Mouse (Mus musculus) cerebral cortex, adult 2 months (tissue): Measurements from ENCODE around the gene Fbln7.

Experiments
- WGBS: fragments of 180-500 bp; shearing (Covaris S2); methylation state at CpG from one replicate; pipeline ENCODE4 v1.1.7; 2018; 5-methylcytosine and 5-hydroxymethylcytosine counted together

Fbln7 gene

GRCm38 (mm10) chr2:128862636-128863035 is at the start of gene Fbln7:
Gene Fbln7 (plus strand): TSS chr2:128862981.
- 96% methylated on average over 9 of the region's 9 CpGs for WGBS

DNA sequence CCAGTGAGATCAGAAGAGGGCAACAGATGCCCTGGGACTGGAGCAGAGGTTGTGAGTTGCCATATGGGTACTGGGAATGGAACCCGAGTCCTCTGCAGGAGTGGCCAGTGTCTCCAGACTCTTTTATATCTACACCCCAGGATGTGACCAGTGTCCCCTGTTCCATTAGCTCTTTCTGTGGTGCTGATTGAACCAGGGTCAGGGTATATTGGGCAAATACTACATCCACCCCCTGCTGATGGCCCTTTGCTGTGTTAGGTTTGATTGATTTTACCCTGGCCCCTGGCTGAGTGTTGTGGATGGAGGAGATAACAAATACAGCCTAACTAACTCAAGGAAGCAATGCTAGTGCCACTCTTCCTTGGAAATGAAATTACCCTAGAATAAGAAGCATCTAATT is 46.5 kb upstream of the Fbln7 start:
- WGBS, result 96% methylated on average over 1 of the region's 1 CpGs

- 23% methylated on average over 6 of the region's 6 CpGs for WGBS
Observed at GRCm38 (mm10) chr2:128816916-128817315, 45.9 kb upstream of the Fbln7 start.

- WGBS, result 1% methylated on average over 7 of the region's 7 CpGs
Observed at GRCm38 (mm10) chr2:128817387-128817785, 45.4 kb upstream of the Fbln7 start.

DNA sequence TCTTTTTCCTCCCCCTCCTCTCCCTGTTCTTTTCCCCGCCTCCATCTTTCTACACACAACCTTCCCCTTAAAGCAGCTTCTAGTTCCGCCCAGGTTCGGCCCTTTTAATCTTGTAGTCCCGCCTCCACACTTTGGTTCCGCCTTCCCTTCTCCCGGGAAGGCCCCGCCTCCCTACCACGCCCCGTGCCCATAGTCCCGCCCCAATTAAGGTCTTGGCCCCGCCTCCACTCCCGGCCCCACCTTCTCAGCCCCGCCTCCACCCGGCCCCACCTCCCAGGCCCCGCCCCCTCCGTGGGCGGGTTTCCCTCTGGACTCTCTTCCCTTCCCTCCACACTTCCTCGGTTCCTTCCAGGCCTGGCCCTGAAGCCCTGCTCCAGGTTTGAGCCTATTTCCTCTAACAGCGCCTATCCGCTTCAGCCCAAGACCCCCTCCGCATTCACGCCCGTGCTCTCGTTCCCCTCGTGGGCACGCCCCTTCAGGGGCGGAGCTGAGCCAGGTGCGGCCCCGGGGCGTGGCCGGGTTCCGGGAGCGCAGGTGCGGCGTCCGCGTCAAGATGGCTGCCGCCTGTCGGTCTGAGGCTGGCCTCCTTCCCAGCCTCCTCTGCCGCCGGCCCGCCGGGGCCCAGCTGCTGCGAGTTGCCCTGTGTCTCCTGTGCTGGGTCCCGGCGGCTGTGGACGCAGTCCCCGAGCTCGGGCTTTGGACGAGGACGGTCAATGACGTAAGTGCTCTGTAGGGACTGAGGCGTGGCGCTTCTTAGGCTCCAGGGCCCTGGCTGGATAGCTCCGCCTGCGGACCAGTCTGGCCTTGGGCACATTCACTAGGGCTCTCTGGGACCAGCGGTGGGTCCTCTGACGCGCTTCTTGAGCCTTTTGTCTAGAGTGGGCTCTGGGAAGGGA is 44.7 kb upstream of the Fbln7 start, which contains the start of gene Tmem87b:
Tmem87b (plus strand) TSS at position 333 of the 896 bp plus-strand sequence.
- under 1% methylated on average over 59 of the region's 59 CpGs for WGBS

- WGBS, result 6% methylated on average over 14 of the region's 14 CpGs
Observed at GRCm38 (mm10) chr2:128818956-128819643, 43.7 kb upstream of the Fbln7 start.

- WGBS, result 75% methylated on average over 2 of the region's 2 CpGs
Observed at GRCm38 (mm10) chr2:128820631-128821030, 42.1 kb upstream of the Fbln7 start.

DNA sequence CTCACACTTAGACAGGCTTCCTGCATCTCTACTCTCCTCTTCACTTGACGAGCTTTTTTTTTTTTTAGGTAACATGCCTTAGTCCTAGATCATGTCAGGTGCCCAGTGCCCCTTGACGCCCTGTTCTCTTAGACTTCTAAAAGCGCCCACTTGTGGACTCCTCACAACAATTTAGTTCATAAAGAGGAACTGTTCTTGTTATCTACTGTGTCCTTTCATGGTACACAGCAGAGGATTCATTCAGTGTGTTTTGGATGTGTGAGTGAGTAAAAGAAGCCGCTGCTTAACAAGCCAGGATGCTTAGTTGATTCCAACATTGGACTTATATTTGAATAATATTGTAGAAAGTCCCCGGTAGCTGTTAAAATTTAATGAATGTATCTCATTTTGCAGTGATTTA is 38.9 kb upstream of the Fbln7 start:
- 82% methylated on average over 5 of the region's 5 CpGs for WGBS

- 97% methylated on average over 1 of the region's 1 CpGs for WGBS
Observed at GRCm38 (mm10) chr2:128827787-128828186, 35.0 kb upstream of the Fbln7 start.

DNA sequence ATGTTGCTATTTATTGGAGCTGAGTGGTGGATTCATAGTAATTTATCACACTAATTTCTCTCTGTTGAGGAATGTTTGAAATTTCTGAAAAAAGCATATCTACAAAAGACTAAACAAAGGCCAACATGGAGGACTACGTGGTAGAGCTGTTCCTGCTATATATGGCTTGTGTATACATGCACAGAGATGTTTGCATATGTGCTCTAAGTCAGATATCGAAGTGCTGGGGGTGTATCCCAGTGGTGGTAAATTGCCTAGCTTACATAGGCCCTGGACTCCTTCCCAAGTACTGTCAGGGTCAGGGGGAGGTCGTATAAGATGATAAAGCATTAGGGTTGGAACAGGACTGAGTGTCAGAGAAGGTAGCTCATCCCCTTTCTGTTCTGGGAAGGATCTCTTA is 30.2 kb upstream of the Fbln7 start:
- WGBS, result 84% methylated on average over 3 of the region's 3 CpGs

DNA sequence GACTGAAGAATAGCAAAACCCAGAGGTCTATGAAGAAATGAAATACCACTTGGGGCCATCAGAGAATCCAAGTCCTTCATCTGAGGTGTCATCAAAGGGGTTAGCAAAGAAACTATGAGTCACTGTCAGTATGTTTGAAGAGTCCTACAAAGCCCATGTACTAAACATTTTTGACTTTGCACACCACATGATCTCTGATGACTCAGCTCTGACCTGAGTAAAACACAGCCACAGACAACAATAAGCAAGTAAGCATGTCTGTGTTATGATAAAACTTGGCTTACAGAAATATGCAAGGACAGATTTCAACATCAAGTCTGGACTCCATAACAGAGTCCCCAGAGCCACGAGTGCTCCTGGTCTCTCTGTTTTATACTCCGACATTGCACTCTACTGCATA is 29.7 kb upstream of the Fbln7 start:
- 90% methylated on average over 2 of the region's 2 CpGs for WGBS

- WGBS, result 96% methylated on average over 2 of the region's 2 CpGs
Observed at GRCm38 (mm10) chr2:128833435-128833834, 29.3 kb upstream of the Fbln7 start.

DNA sequence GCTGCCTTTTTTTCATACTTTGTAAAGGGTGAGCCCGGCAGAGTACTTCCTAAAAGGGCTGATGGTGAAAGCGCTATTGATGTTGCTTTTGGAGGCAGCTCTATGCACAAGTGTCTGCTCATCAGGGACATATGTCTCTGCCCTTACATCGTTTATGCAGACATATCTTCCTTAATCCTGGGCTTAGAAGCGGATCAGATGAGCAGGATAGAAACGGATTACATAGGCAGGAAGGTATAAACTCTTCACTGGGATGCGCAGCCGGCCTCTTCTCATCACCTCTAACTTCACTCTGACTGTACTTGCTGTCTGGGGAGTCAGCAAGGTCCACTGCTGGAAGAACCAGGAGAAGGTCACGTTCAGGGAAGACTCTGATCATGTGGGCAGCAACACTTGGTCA is 25.2 kb upstream of the Fbln7 start:
- 89% methylated on average over 8 of the region's 8 CpGs for WGBS

- WGBS, result 93% methylated on average over 3 of the region's 3 CpGs
Observed at GRCm38 (mm10) chr2:128838611-128839010, 24.2 kb upstream of the Fbln7 start.

GRCm38 (mm10) chr2:128839501-128839900 is 23.3 kb upstream of the Fbln7 start:
- 92% methylated on average over 2 of the region's 2 CpGs for WGBS

DNA sequence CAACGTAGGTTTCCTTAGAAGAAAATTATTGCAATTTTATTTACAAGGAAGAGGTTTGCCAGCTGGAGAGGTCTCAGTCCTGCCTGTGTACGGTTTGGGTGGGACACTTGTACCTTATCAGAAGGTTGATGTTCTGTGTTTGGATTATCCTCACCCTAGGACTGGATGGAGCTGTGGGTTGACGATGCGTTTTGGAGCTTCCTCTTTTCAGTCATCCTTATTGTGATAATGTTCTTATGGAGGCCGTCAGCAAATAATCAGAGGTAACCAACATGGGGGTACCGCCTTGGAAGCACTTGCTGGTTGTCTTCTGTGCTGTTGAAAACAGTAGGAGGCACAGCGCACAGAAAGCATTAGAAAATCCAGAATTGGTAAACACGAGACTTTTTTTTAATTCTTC is 20.3 kb upstream of the Fbln7 start:
- 87% methylated on average over 8 of the region's 8 CpGs for WGBS

GRCm38 (mm10) chr2:128850036-128850435 is 12.7 kb upstream of the Fbln7 start:
- 77% methylated on average over 2 of the region's 2 CpGs for WGBS

- 88% methylated on average over 1 of the region's 1 CpGs for WGBS
Observed at GRCm38 (mm10) chr2:128856673-128857072, 6.1 kb upstream of the Fbln7 start.

DNA sequence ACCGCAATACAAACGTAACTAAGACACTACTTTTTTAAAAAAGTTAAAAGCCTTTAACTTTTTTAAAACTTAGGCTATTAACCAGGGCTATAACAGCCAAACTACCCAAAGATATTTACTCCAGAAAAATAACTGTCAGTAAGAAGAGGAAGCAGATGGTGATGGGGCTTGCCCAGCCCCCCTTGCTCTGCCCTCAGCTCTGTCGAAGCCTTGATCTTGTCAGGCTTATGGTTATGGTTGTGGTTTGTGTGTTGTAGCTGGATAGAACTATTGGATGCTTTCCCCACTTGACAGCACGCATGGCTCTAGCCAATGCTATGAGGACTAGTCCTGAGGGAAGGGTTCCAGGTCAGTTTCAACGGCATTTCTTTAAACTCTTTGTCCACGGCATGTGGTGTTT is 3.8 kb upstream of the Fbln7 start:
- 87% methylated on average over 6 of the region's 6 CpGs for WGBS

- 43% methylated on average over 3 of the region's 3 CpGs for WGBS
Observed at GRCm38 (mm10) chr2:128859861-128860260, 2.9 kb upstream of the Fbln7 start.

DNA sequence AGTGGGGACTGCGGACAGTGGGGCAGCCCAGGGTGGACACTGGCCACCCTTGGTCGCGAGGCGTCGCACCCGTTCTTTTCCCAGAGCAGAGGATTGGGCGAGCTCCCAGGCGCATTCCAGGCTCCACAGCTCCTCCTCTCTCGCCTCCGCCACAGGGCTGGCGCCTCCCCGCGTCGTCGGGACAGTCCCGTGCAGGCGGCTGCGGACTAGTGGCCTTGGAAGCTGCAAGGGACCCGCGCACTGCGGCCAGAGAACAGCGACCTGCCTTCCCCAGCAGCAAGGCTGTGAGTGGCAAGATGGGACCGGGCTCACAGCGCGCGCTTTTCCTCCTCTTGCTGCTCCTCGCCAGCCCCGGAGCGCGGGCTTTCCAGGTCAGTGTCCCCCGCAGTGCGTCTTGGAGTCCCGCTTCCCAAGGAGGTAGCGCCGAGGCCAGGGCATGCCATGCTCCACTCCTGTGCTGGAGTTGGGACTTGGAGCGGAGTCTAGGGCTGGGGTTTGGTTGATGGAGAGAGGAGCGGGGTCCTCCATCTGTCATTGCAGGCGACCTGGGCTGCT is 1.1 kb downstream of the Fbln7 start:
- under 1% methylated on average over 38 of the region's 38 CpGs for WGBS

GRCm38 (mm10) chr2:128865061-128865460 is 2.3 kb downstream of the Fbln7 start:
- WGBS, result 52% methylated on average over 3 of the region's 3 CpGs

- WGBS, result 86% methylated on average over 8 of the region's 8 CpGs
Observed at GRCm38 (mm10) chr2:128871656-128872055, 8.9 kb downstream of the Fbln7 start.
